Mouse (Mus musculus) midbrain, embryonic 11.5 days (tissue): ENCODE data around the gene Alk. TPM values are rescaled to one million over a fixed set of nuclear protein-coding genes. Genes with fewer than 3 reads are reported as not detected.

ENCODE experiments used
- ATAC-seq: fragments of 200-750 bp; cut with Nextera tagmentation; 2 replicates; pipeline ENCODE4 v1.8.0; 2017; ENCODE audit warnings: moderate TSS enrichment, moderate library complexity; ENCODE audit not compliant: low FRiP score
- DNase-seq: peaks from one replicate; pipeline ENCODE4 v3.0.0; 2015; ENCODE audit warnings: low spot score; ENCODE audit errors: missing footprints
- H3K27ac ChIP-seq: fragments of 300-500 bp; sonication (generic); 2 replicates; pipeline ENCODE4 v1.5.1; 2014; ENCODE audit warnings: low read depth, low read length
- H3K27me3 ChIP-seq: fragments of 300-500 bp; sonication (generic); 2 replicates; pipeline ENCODE4 v1.6.1; 2014; ENCODE audit warnings: mild to moderate bottlenecking, low read length, moderate library complexity, mixed read lengths; ENCODE audit not compliant: control insufficient read depth, insufficient read depth
- H3K36me3 ChIP-seq: fragments of 300-500 bp; sonication (generic); 2 replicates; pipeline ENCODE4 v1.6.1; 2014; ENCODE audit warnings: mild to moderate bottlenecking, low read length, moderate library complexity, mixed read lengths; ENCODE audit not compliant: control insufficient read depth, insufficient read depth
- H3K4me1 ChIP-seq: fragments of 300-500 bp; sonication (generic); 2 replicates; pipeline ENCODE4 v1.6.1; 2014; ENCODE audit warnings: low read length; ENCODE audit not compliant: control insufficient read depth, insufficient read depth
- H3K4me2 ChIP-seq: fragments of 300-500 bp; sonication (generic); 2 replicates; pipeline ENCODE4 v1.6.1; 2014; ENCODE audit warnings: mild to moderate bottlenecking, moderate library complexity
- H3K4me3 ChIP-seq: fragments of 300-500 bp; sonication (generic); 2 replicates; pipeline ENCODE4 v1.5.1; 2014; ENCODE audit warnings: low read depth, low read length
- H3K9ac ChIP-seq: fragments of 300-500 bp; sonication (generic); 2 replicates; pipeline ENCODE4 v1.6.1; 2014; ENCODE audit warnings: low read length
- H3K9me3 ChIP-seq: fragments of 300-500 bp; sonication (generic); 2 replicates; pipeline ENCODE4 v1.6.1; 2016; ENCODE audit warnings: low read length; ENCODE audit not compliant: control insufficient read depth
- WGBS: fragments of 180-500 bp; shearing (Covaris S2); extraction: QIAGEN DNeasy Blood & Tissue Kit; methylation state at CpG from one replicate; pipeline ENCODE4 v1.1.7; 2014; 5-methylcytosine and 5-hydroxymethylcytosine counted together
- polyA plus RNA-seq: library from polyadenylated mRNA; unstranded; fragments of >200 nt; fragmentation: Nextera tagmentation; extraction: Ambion mirVana; gene quantifications from 2 replicates; pipeline ENCODE4 v1.2.1, GENCODE M21; 2014

Alk gene
- polyA plus RNA-seq, 1 experiment from 2014 or later, result 0.18 TPM

GRCm38 (mm10) chr17:72401349-72401748 lies 203.1 kb downstream of the Alk start:
- 96% methylated on average over 2 of the region's 2 CpGs for WGBS

DNA sequence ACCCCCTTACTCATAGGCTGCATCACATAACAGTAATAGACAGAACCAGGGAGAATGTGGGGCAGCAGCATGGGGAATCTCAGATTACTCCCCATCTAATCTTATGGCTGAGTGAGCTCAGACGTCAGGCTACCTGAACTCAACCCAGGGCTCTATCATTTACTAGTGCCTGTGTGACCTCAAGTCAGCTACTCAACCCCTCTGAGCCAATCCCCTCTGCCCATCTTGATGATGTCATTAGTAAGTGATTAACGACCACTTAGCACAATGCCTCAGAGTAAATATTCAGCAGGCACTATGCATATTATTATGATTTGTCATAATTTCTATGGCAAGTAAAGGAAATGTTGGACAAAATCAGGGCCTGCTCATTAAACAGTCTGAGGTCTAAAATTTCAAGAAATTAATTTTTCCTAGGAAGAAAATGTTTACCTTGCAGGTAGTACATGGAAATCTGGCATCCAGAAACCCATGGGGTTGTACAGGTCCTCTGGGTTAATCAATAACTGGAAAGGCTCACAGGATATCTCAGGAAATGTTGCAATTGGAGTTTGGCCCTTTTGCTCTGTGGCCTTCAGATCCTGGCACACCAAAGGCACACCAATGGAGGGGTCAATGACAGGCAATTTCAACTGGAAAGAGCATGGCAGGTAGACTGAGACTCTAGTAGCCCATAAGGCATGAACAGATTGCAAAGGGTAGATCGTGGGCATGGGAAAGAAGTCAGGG lies 204.9 kb downstream of the Alk start:
- Histone ChIP-seq H3K27me3 (no peaks in the 10 kb centered on the region), H3K4me3 (no peak overlapping the region), H3K27ac (no peak overlapping the region), H3K4me1 (no peaks in the 10 kb centered on the region), H3K9ac (no peak overlapping the region), H3K9me3 (no peaks in the 10 kb centered on the region), H3K4me2 (no peak overlapping the region), H3K36me3 (no peaks in the 10 kb centered on the region)
- ATAC-seq (no peak), DNase-seq (no peak)
- 82% methylated on average over 3 of the region's 3 CpGs for WGBS

More at GRCm38 (mm10) chr17:72401349-72401748, 203.1 kb downstream of the Alk start:
- H3K4me2 ChIP-seq, result no peak overlapping the region
- H3K9me3 ChIP-seq, result no peaks in the 10 kb centered on the region
- no peak overlapping the region for H3K9ac ChIP-seq
- H3K27me3 ChIP-seq, result no peaks in the 10 kb centered on the region
- H3K36me3 ChIP-seq, result no peaks in the 10 kb centered on the region
- H3K4me3 ChIP-seq, result no peak overlapping the region
- H3K4me1 ChIP-seq, result no peaks in the 10 kb centered on the region
- ATAC-seq (no peak), DNase-seq (no peak)
- H3K27ac ChIP-seq, result no peak overlapping the region

GRCm38 (mm10) chr17:72395956-72396355 lies 208.5 kb downstream of the Alk start:
- peaks cover 2% of the 10 kb centered on the region; the same call in 1 of the 2 replicates for H3K4me1 ChIP-seq
- DNase-seq (no peak), ATAC-seq (no peak)
- no peaks in the 10 kb centered on the region for H3K9me3 ChIP-seq
- H3K36me3 ChIP-seq, result no peaks in the 10 kb centered on the region
- no peak overlapping the region for H3K4me3 ChIP-seq
- 58% methylated on average over 8 of the region's 8 CpGs for WGBS
- H3K9ac ChIP-seq, result no peak overlapping the region
- H3K27me3 ChIP-seq, result no peaks in the 10 kb centered on the region
- H3K27ac ChIP-seq, result no peak overlapping the region
- no peak overlapping the region for H3K4me2 ChIP-seq

DNA sequence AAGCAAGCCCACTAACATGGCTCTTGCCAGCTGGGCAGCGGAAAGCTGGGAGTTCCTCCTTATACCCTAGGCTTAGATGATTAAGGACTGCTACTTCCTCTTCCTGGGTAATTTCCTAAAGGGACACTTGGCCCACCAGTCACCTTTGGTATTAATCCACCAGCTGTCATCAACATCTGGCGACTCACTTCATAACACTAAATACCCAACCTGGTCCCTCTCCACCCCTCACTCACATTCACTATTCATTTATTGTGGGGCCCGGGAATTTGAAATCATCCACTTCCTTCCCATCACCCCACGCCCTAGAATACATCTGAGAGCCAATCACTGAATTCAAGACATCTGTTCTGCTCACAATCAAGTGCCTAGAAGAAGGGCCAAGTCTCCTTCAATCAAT lies 235.4 kb downstream of the Alk start:
- Histone ChIP-seq H3K27ac (no peak overlapping the region), H3K36me3 (no peaks in the 10 kb centered on the region), H3K9ac (no peak overlapping the region), H3K9me3 (no peaks in the 10 kb centered on the region), H3K4me1 (no peaks in the 10 kb centered on the region), H3K4me3 (no peak overlapping the region), H3K27me3 (no peaks in the 10 kb centered on the region), H3K4me2 (no peak overlapping the region)
- ATAC-seq (no peak), DNase-seq (no peak)
- WGBS, result 89% methylated on average over 4 of the region's 4 CpGs

- Histone ChIP-seq H3K9ac (no peak overlapping the region), H3K27ac (no peak overlapping the region), H3K4me3 (no peak overlapping the region), H3K9me3 (no peaks in the 10 kb centered on the region), H3K27me3 (no peaks in the 10 kb centered on the region), H3K4me1 (no peaks in the 10 kb centered on the region), H3K4me2 (no peak overlapping the region), H3K36me3 (no peaks in the 10 kb centered on the region)
- WGBS, result 90% methylated on average over 10 of the region's 10 CpGs
- ATAC-seq (no peak), DNase-seq (no peak)
These were observed 241.5 kb downstream of the Alk start for GRCm38 (mm10) chr17:72362811-72363496.

DNA sequence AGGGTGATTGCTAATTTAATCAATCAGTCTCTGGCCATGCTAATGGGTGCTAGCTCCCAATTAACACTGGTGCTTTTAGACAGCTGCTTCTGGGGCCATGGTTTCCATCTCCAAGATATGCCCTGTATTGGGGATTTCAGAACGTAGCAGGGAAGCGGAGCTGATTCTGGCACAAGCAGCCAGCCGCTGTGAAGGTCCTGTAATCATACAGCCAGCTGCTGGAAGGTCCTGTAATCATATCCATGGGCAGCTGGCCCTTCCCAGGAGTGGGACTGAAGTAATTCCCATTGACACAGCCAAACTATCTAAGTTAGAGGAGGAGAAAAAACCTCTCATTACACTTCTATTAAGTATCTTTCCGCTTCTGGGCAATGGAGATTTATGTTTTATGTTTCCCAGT lies 242.5 kb downstream of the Alk start:
- WGBS, result 92% methylated on average over 4 of the region's 4 CpGs
- H3K27me3 ChIP-seq, result no peaks in the 10 kb centered on the region
- DNase-seq (no peak), ATAC-seq (no peak)
- H3K4me2 ChIP-seq, result no peak overlapping the region
- no peaks in the 10 kb centered on the region for H3K36me3 ChIP-seq
- H3K9ac ChIP-seq, result no peak overlapping the region
- no peak overlapping the region for H3K27ac ChIP-seq
- no peaks in the 10 kb centered on the region for H3K4me1 ChIP-seq
- no peaks in the 10 kb centered on the region for H3K9me3 ChIP-seq
- no peak overlapping the region for H3K4me3 ChIP-seq

DNA sequence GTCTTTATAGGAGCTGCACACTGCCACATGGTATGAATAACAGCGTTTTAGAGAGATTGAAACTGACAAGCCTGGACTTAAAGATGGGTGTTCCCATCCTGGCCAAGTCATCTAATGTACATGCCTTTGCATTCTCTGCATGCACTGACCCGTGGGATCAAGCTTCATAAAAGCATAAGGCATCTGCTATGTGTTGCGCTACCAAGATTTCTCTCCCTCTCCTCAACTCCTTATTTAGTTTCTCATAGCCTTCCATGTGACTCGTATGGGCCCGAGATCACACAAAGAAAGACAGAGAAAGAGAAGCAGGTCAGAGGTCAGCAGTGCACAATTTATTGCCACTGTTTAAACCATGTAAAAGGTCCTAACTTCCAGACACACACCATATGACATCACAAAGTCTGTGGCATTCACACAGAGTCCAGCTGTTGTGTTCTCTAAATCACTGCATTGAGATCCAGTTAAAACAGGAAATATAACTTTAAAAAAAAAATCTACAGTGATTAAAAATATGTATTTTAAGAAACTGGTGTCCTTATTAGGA lies 247.6 kb downstream of the Alk start:
- Histone ChIP-seq H3K4me3 (no peak overlapping the region), H3K4me2 (no peak overlapping the region), H3K4me1 (no peaks in the 10 kb centered on the region), H3K9me3 (no peaks in the 10 kb centered on the region), H3K27ac (no peak overlapping the region), H3K36me3 (no peaks in the 10 kb centered on the region), H3K27me3 (no peaks in the 10 kb centered on the region), H3K9ac (no peak overlapping the region)
- WGBS, result 82% methylated on average over 5 of the region's 5 CpGs
- no peak for DNase-seq
- ATAC-seq, result no peak

- H3K4me3 ChIP-seq, result no peak overlapping the region
- H3K4me1 ChIP-seq, result no peaks in the 10 kb centered on the region
- H3K27ac ChIP-seq, result no peak overlapping the region
- DNase-seq (no peak), ATAC-seq (no peak)
- WGBS, result 96% methylated on average over 4 of the region's 4 CpGs
- H3K36me3 ChIP-seq, result no peaks in the 10 kb centered on the region
- no peaks in the 10 kb centered on the region for H3K27me3 ChIP-seq
- H3K4me2 ChIP-seq, result no peak overlapping the region
- H3K9ac ChIP-seq, result no peak overlapping the region
- H3K9me3 ChIP-seq, result no peaks in the 10 kb centered on the region
These were observed 265.0 kb downstream of the Alk start for GRCm38 (mm10) chr17:72339437-72339836.

DNA sequence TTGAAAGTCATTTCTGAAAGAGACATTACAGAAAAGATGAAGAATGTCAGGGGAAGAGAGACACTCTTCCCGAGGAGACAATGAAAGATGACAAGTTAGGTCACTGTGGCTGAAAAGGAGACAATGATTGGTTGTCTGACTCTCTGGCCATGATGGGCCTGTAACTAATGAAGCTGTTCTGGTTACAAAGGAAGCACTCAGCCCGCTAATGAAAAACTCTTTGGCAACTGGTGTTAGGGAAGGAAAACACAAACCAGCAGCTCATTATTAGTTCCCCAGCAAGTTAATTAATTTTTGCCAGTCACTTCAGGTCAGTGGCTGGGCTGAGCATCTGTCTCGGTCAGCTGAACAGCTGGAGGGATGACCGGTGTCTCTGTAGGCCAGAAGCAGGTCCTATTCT lies 271.5 kb downstream of the Alk start:
- Histone ChIP-seq H3K9ac (no peak overlapping the region), H3K4me2 (no peak overlapping the region), H3K27ac (no peak overlapping the region), H3K4me3 (no peak overlapping the region), H3K4me1 (no peaks in the 10 kb centered on the region), H3K27me3 (no peaks in the 10 kb centered on the region; the same call in 1 of the 2 replicates), H3K9me3 (no peaks in the 10 kb centered on the region), H3K36me3 (no peaks in the 10 kb centered on the region)
- ATAC-seq, result no peak
- DNase-seq, result no peak
- 47% methylated on average over 4 of the region's 4 CpGs for WGBS
